Mouse (Mus musculus) hindbrain, embryonic 16.5 days (tissue): Measurements from ENCODE around the gene 4933411K16Rik. TPM values are rescaled to one million over a fixed set of nuclear protein-coding genes. Genes with fewer than 3 reads are reported as not detected.
A peak's percentile ranks its signal among the peaks of the same experiment; 100 is the strongest.

ENCODE experiments used
- ATAC-seq: fragments of 200-750 bp; cut with Nextera tagmentation; 2 replicates; pipeline ENCODE4 v1.8.0; 2017; ENCODE audit warnings: moderate TSS enrichment, moderate library complexity
- H3K27ac ChIP-seq: fragments of 300-500 bp; sonication (generic); 2 replicates; pipeline ENCODE4 v1.5.1; 2014; ENCODE audit warnings: low read depth, mild to moderate bottlenecking, control low read depth, low read length, moderate library complexity
- H3K27me3 ChIP-seq: fragments of 300-500 bp; sonication (generic); replicated peaks from 2 replicates; pipeline ENCODE4 v1.6.1; 2014; ENCODE audit warnings: low read length; ENCODE audit not compliant: control insufficient read depth, insufficient read depth
- H3K36me3 ChIP-seq: fragments of 300-500 bp; sonication (generic); 2 replicates; pipeline ENCODE4 v1.6.1; 2014; ENCODE audit warnings: mild to moderate bottlenecking, low read length, moderate library complexity, mixed read lengths; ENCODE audit not compliant: control insufficient read depth, insufficient read depth
- H3K4me1 ChIP-seq: fragments of 300-500 bp; sonication (generic); 2 replicates; pipeline ENCODE4 v1.6.1; 2014; ENCODE audit warnings: low read depth, low read length; ENCODE audit not compliant: control insufficient read depth, insufficient read depth
- H3K4me2 ChIP-seq: fragments of 300-500 bp; sonication (generic); 2 replicates; pipeline ENCODE4 v1.6.1; 2014; ENCODE audit warnings: mild to moderate bottlenecking, low read length, control low read depth, moderate library complexity
- H3K4me3 ChIP-seq: fragments of 300-500 bp; sonication (generic); 2 replicates; pipeline ENCODE4 v1.5.1; 2014; ENCODE audit warnings: mild to moderate bottlenecking, low read length, control low read depth, moderate library complexity
- H3K9ac ChIP-seq: fragments of 300-500 bp; sonication (generic); 2 replicates; pipeline ENCODE4 v1.6.1; 2014; ENCODE audit warnings: low read depth, mild to moderate bottlenecking, control low read depth, low read length, moderate library complexity
- H3K9me3 ChIP-seq: fragments of 300-500 bp; sonication (generic); 2 replicates; pipeline ENCODE4 v1.6.1; 2014; ENCODE audit warnings: mild to moderate bottlenecking, low read length, moderate library complexity; ENCODE audit not compliant: control insufficient read depth
- WGBS: fragments of 180-500 bp; shearing (Covaris S2); extraction: QIAGEN DNeasy Blood & Tissue Kit; methylation state at CpG from one replicate; pipeline ENCODE4 v1.1.7; 2014; 5-methylcytosine and 5-hydroxymethylcytosine counted together
- polyA plus RNA-seq: library from polyadenylated mRNA; unstranded; fragments of >200 nt; fragmentation: Nextera tagmentation; extraction: Ambion mirVana; gene quantifications from 2 replicates; pipeline ENCODE4 v1.2.1, GENCODE M21; 2015

The 4933411K16Rik gene
- polyA plus RNA-seq, 1 experiment from 2014 or later = not detected

DNA sequence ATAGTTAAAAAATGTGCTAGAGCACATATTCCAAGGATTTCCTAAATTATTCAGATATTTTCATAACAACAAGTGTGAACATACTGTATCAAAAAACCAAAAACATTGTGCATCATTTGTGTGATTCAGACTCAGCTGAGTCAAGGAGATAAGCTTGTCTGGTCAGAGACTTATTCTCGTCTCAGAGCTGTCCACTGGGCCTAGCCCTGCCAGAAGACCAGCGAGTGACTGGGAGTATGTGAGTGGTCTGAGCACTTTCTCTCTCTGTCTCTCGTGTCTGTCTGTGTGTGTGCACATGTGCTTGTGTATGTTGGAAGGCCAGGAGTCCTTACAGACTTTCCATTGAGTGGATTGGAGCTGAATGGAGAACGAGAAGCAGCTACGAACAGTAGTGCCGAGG is 37.0 kb upstream of the 4933411K16Rik start:
- no peaks in the 10 kb centered on the region for H3K9me3 ChIP-seq
- H3K27me3 ChIP-seq = no peaks in the 10 kb centered on the region
- WGBS = 88% methylated on average over 6 of the region's 6 CpGs
- H3K36me3 ChIP-seq = no peaks in the 10 kb centered on the region
- ATAC-seq = no peak
- no peak overlapping the region for H3K4me2 ChIP-seq
- no peak overlapping the region for H3K4me3 ChIP-seq
- no peak overlapping the region for H3K27ac ChIP-seq
- peaks cover 5% of the 10 kb centered on the region for H3K4me1 ChIP-seq
- H3K9ac ChIP-seq = no peak overlapping the region

DNA sequence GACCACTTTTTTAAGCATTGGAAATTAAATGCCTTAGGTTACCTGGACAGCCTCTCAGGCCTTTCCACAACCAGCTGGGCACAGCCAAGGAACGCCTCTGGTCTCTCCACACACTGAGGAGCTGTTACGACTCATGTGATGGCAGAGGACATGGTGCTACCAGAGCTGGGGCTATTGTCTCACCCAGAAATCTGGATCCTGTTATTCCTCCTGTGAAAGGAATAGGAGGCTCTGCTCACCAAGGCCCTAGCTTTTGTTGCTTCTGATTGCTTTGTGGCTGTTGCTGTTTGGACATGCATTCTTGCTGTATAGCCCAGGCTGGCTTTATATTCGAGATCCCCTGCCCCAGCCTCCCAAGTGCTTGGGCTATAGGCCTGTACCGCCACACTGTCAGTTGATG is 35.8 kb upstream of the 4933411K16Rik start:
- Histone ChIP-seq H3K4me3 (no peak overlapping the region), H3K27me3 (no peaks in the 10 kb centered on the region), H3K4me1 (peaks cover 5% of the 10 kb centered on the region), H3K36me3 (no peaks in the 10 kb centered on the region), H3K4me2 (no peak overlapping the region), H3K9ac (no peak overlapping the region), H3K9me3 (no peaks in the 10 kb centered on the region), H3K27ac (no peak overlapping the region)
- WGBS = 66% methylated on average over 4 of the region's 4 CpGs
- ATAC-seq = no peak

DNA sequence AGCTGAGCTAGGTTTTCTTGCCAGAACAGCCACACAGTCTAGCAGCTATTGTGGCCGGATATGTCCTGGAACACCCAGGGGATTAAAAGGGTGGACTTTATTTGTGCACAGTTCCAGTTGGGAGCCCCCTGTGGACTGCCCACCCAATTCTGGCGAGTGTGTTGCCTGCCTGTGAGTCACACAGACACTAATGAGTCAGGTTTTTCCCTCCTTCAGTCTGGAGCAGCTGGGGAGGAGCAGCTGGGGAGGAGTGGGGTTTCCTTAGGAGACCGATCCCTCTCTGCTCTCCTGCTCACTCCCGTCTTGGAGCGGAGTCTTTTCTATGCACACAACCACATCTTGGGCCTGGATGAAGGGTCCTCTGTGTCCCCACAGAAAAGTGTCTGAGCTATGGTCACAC is 35.2 kb upstream of the 4933411K16Rik start:
- no peaks in the 10 kb centered on the region for H3K9me3 ChIP-seq
- H3K27me3 ChIP-seq = no peaks in the 10 kb centered on the region
- no peak overlapping the region for H3K4me3 ChIP-seq
- H3K36me3 ChIP-seq = no peaks in the 10 kb centered on the region
- H3K27ac ChIP-seq = peak overlapping the region; percentile 55
- peaks cover 5% of the 10 kb centered on the region for H3K4me1 ChIP-seq
- H3K9ac ChIP-seq = no peak overlapping the region
- ATAC-seq = 0 out of 2 replicates have a peak, but pooled peaks have one; percentile 12
- H3K4me2 ChIP-seq = no peak overlapping the region
- WGBS = 61% methylated on average over 5 of the region's 5 CpGs

DNA sequence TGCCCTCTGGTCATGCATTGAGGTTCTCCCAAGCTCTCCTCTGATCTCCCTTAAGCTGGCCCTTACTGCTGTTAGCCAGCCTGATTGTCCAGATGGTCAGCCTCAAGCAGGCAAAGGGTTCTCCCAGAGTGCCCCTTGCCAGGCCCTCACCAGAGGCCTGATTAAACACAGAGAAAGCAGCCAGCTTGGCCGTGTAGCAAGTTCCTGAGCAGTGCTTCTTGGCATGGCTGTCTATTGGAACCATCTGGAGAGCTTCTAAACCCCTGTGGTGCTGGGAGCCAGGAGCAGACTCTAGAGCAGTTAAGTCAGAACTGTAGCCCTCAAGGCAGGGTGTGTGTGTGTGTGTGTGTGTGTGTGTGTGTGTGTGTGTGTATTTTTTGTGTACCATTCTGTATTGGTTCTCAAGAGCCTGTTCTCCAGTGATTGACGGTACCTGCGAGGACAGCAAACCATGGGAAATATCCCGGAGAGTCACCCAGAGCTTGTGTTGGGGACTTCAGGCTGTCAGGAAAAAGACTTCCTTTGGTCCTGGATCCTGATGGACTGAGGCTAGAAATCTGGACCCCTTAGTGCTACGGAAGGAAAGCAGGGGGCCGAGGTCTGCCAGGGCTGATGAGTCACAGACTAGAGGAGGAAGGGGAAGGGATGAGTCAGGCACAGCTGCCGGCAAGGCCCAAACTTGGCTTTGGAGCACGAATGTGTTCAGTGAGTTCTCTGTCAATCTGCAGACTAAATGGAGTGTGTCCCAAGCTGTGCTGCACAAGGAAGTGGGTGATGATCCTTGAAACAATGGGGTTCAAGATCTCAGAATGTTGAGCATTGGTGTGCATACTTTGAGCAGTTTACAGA is 34.4 kb upstream of the 4933411K16Rik start:
- ATAC-seq = 0 out of 2 replicates have a peak, but pooled peaks have one; percentile 34
- no peaks in the 10 kb centered on the region for H3K27me3 ChIP-seq
- H3K4me2 ChIP-seq = no peak overlapping the region
- WGBS = 71% methylated on average over 8 of the region's 8 CpGs
- H3K27ac ChIP-seq = peak overlapping the region; percentile 55
- H3K36me3 ChIP-seq = no peaks in the 10 kb centered on the region
- peaks cover 5% of the 10 kb centered on the region for H3K4me1 ChIP-seq
- H3K4me3 ChIP-seq = no peak overlapping the region
- no peaks in the 10 kb centered on the region for H3K9me3 ChIP-seq
- no peak overlapping the region for H3K9ac ChIP-seq

DNA sequence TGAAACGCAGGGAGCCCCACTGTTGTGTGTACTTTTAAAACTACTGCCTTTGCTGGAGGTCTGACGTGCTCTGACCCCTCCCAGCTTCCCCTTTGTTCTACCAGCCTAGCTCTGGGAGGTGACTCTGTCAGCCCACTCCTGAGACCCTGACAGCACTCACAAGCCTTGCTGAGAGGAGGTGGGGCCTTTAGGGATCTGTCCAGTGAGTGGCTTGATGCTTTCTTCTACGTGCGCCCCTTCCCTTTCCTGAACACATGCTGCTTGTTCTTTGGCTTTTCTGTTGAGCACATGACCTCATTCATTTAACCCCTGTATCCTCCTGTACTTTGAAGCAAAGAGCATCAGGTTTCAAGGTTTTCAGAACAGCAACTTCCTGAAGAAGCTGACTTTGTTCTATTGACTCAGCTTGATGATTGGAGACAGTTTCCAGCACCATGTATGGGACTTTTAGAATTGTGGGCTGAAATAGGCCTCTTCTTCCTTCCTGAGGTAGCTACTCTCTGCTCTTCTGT is 33.0 kb upstream of the 4933411K16Rik start:
- Histone ChIP-seq H3K36me3 (no peaks in the 10 kb centered on the region), H3K4me1 (peaks cover 5% of the 10 kb centered on the region), H3K27ac (no peak overlapping the region), H3K4me3 (no peak overlapping the region), H3K27me3 (no peaks in the 10 kb centered on the region), H3K4me2 (no peak overlapping the region), H3K9ac (no peak overlapping the region), H3K9me3 (no peaks in the 10 kb centered on the region)
- 38% methylated on average over 4 of the region's 4 CpGs for WGBS
- ATAC-seq = no peak

DNA sequence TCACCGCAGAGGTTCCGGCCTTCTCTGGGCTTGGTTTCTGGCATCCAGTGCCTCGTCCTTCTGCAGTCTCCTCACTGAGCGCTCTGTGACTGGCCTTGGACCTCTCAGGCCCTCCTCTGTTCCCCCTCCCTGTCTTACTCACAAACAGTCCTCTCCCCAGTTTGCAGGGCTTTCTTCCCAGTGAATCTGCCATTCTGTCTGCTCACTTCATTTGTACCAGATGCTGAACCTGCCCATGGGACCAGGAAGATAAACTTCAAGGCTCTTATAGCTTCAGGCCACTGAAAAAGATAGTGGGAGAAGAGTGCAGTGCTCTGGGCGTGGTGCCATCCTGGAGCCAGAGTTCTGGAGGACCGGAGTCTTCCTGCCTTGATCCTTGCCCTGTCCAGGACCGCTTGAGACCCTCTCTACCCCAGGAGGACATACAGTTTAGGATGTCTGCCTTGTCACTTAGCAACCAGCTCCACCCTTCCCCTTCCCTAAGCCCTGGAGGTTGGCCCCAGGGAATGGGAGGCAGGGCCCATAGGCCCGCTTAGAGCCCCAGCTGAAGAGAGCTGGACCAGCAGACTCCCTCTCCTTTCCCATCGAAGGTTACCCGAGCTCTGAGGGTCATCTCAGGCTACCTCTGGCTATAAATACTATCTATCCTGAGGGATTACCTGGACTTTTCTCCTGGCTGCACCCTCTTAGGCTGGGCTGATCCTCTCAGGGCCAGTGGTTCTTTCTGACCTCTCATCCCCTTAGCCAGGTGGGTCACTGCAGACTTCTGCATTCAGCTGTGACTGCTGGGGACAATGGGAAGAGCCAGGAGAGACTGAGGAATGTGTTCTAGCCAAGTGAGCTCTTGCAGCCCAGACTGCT is 30.1 kb upstream of the 4933411K16Rik start:
- peaks cover 5% of the 10 kb centered on the region for H3K4me1 ChIP-seq
- H3K4me3 ChIP-seq = no peak overlapping the region
- 58% methylated on average over 10 of the region's 10 CpGs for WGBS
- no peak for ATAC-seq
- H3K9me3 ChIP-seq = no peaks in the 10 kb centered on the region
- H3K4me2 ChIP-seq = no peak overlapping the region
- H3K9ac ChIP-seq = no peak overlapping the region
- no peaks in the 10 kb centered on the region for H3K36me3 ChIP-seq
- H3K27ac ChIP-seq = no peak overlapping the region; the same call in 1 of the 2 replicates
- H3K27me3 ChIP-seq = no peaks in the 10 kb centered on the region

DNA sequence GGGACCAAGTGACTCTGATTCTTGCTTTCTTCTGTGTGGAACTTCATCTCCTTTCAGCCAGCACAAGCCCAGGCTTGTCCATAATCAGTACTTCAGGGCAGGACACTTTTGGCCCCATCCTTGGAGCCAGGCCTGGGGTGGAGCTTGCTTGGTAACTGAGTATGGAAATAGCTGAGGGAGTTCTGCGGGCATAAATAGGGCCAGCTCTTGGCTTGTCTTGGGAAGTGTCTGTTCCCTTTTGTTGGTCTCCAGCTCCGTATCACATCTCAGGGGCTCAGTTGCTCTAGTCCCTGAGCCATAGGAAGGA is 29.6 kb upstream of the 4933411K16Rik start:
- Histone ChIP-seq H3K9ac (no peak overlapping the region), H3K36me3 (no peaks in the 10 kb centered on the region), H3K9me3 (no peaks in the 10 kb centered on the region), H3K4me2 (no peak overlapping the region), H3K4me3 (no peak overlapping the region), H3K27me3 (no peaks in the 10 kb centered on the region), H3K27ac (no peak overlapping the region), H3K4me1 (no peaks in the 10 kb centered on the region; the same call in 1 of the 2 replicates)
- 57% methylated on average over 2 of the region's 2 CpGs for WGBS
- no peak for ATAC-seq

DNA sequence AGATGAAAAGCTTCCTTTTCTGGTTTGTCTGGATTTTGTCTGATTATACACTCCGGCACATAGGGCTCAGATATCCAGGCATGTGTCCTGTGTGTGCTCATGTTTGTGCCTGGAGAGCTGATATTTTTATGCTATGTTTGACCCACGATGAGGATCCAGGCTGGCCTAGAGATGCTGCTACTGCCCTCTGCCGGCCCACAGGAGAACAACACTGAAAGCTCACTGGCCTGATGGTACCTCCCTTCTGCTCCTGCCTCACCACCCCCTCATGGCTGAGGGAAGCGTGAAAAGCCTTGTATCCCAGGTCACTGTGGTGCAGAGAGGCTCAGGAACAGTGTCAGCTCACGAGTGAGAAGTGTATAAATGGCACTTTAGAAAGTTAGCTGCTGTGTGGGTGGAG is 25.9 kb upstream of the 4933411K16Rik start:
- Histone ChIP-seq H3K4me1 (no peaks in the 10 kb centered on the region), H3K9ac (no peak overlapping the region), H3K9me3 (no peaks in the 10 kb centered on the region), H3K36me3 (no peaks in the 10 kb centered on the region), H3K27me3 (no peaks in the 10 kb centered on the region), H3K4me2 (no peak overlapping the region), H3K27ac (no peak overlapping the region), H3K4me3 (no peak overlapping the region)
- WGBS = 10% methylated on average over 5 of the region's 5 CpGs
- peak; percentile 76 for ATAC-seq

DNA sequence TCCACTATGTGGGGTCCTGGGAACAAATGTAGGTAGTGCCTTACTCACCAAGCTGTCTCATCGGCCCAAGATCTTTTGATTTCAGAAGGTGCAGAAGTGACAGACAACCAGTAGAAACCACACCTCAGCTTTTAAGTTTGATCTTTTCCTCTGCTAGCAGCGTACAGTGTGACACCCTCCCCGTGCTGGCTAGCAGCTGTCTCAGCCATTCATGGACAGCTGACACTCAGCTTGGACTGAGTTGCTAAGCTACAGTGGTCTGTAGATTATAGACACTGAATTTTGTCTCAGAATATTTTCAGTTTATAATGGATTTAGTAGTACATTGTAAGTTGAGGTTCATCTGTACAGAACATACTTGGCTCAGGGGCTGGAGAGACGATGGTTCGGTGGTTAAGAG is 20.9 kb upstream of the 4933411K16Rik start:
- 87% methylated on average over 5 of the region's 5 CpGs for WGBS
- Histone ChIP-seq H3K9ac (no peak overlapping the region), H3K36me3 (no peaks in the 10 kb centered on the region), H3K4me2 (no peak overlapping the region), H3K27me3 (no peaks in the 10 kb centered on the region), H3K4me3 (no peak overlapping the region), H3K4me1 (peaks cover 5% of the 10 kb centered on the region), H3K27ac (no peak overlapping the region), H3K9me3 (no peaks in the 10 kb centered on the region)
- no peak for ATAC-seq
